10 mouse cellular contexts compared by ENCODE assay signal in genomic region chr19:26719161-26719560, GRCm38 (mm10).
"Had no signal": no experiment of that assay in that cellular context is flagged by ENCODE, and none has a peak within 500 bp of the region (broad histone marks: within the 10 kb centered on the region; RNA-seq: fewer than 3 reads in every experiment).

No protein-coding gene starts in this region.

- DNase-seq: kidney, postnatal 25 days; layer of hippocampus, postnatal 36 days; liver, embryonic 13.5 days; lung, adult 2 months; lung, postnatal 14 days; lung, postnatal 4 days; retina, postnatal 1 day; thymus, adult 2 months; thymus, postnatal 14 days; thymus, postnatal 4 days had no signal
